Mouse (Mus musculus) embryonic facial prominence, embryonic 13.5 days (tissue): ENCODE measurements around the gene Irf1. TPM values are rescaled to one million over a fixed set of nuclear protein-coding genes. Genes with fewer than 3 reads are reported as not detected.

ENCODE experiments used
- ATAC-seq: fragments of 200-750 bp; cut with Nextera tagmentation; 2 replicates; pipeline ENCODE4 v1.8.0; 2017; ENCODE audit warnings: low read depth; ENCODE audit not compliant: insufficient number of reproducible peaks, insufficient read depth, low FRiP score, low TSS enrichment
- H3K27ac ChIP-seq: fragments of 300-500 bp; sonication (generic); 2 replicates; pipeline ENCODE4 v1.5.1; 2015; ENCODE audit warnings: moderate library complexity, mild to moderate bottlenecking, inconsistent platforms
- H3K27me3 ChIP-seq: fragments of 300-500 bp; sonication (generic); 2 replicates; pipeline ENCODE4 v1.6.1; 2015; ENCODE audit warnings: mild to moderate bottlenecking, inconsistent platforms
- H3K36me3 ChIP-seq: fragments of 300-500 bp; sonication (generic); 2 replicates; pipeline ENCODE4 v1.6.1; 2015; ENCODE audit warnings: mild to moderate bottlenecking, inconsistent platforms
- H3K4me1 ChIP-seq: fragments of 300-500 bp; sonication (generic); 2 replicates; pipeline ENCODE4 v1.6.1; 2015; ENCODE audit warnings: inconsistent platforms
- H3K4me2 ChIP-seq: fragments of 300-500 bp; sonication (generic); 2 replicates; pipeline ENCODE4 v1.6.1; 2015; ENCODE audit warnings: moderate library complexity, mild to moderate bottlenecking, inconsistent platforms
- H3K4me3 ChIP-seq: fragments of 300-500 bp; sonication (generic); 2 replicates; pipeline ENCODE4 v1.5.1; 2015; ENCODE audit warnings: mild to moderate bottlenecking, inconsistent platforms
- H3K9ac ChIP-seq: fragments of 300-500 bp; sonication (generic); 2 replicates; pipeline ENCODE4 v1.6.1; 2015; ENCODE audit warnings: mild to moderate bottlenecking, inconsistent platforms
- H3K9me3 ChIP-seq: fragments of 300-500 bp; sonication (generic); 2 replicates; pipeline ENCODE4 v1.6.1; 2016; ENCODE audit warnings: inconsistent platforms
- WGBS: fragments of 180-500 bp; shearing (Covaris S2); methylation state at CpG from one replicate; pipeline ENCODE4 v1.1.7; 2015; ENCODE audit warnings: mixed read lengths; 5-methylcytosine and 5-hydroxymethylcytosine counted together
- polyA plus RNA-seq: library from polyadenylated mRNA; unstranded; fragments of >200 nt; fragmentation: Nextera tagmentation; extraction: Ambion mirVana; gene quantifications from 2 replicates; pipeline ENCODE4 v1.2.1, GENCODE M21; 2015

Gene Irf1
- polyA plus RNA-seq, 1 experiment from 2014 or later = 9.5 TPM

GRCm38 (mm10) chr11:53773087-53773486 is 3.3 kb downstream of the Irf1 start, which contains the start of gene Gm17334:
TSS of gene Gm17334 (minus strand) at chr11:53773187.
- ATAC-seq = no peak
- 91% methylated on average over 5 of the region's 5 CpGs for WGBS
- Histone ChIP-seq H3K36me3 (peaks cover 13% of the 10 kb centered on the region), H3K4me3 (no peak within 1 kb of the TSS), H3K27ac (no peak within 1 kb of the TSS), H3K4me2 (no peak within 1 kb of the TSS), H3K9ac (0 out of 2 replicates have a peak within 1 kb of the TSS, but pooled peaks have one; percentile 21), H3K27me3 (peaks cover 5% of the 10 kb centered on the region), H3K4me1 (peaks cover 17% of the 10 kb centered on the region), H3K9me3 (no peaks in the 10 kb centered on the region)

- Histone ChIP-seq H3K4me1 (peaks cover 17% of the 10 kb centered on the region), H3K9me3 (no peaks in the 10 kb centered on the region), H3K4me2 (no peak overlapping the region), H3K4me3 (no peak overlapping the region), H3K27ac (no peak overlapping the region), H3K36me3 (peaks cover 18% of the 10 kb centered on the region), H3K9ac (0 out of 2 replicates have a peak overlapping the region, but pooled peaks have one; percentile 21), H3K27me3 (peaks cover 5% of the 10 kb centered on the region)
- 90% methylated on average over 16 of the region's 16 CpGs for WGBS
- ATAC-seq = no peak
Measured at GRCm38 (mm10) chr11:53773641-53774360, 4.0 kb downstream of the Irf1 start.

GRCm38 (mm10) chr11:53774659-53775255 is 4.9 kb downstream of the Irf1 start:
- Histone ChIP-seq H3K4me3 (no peak overlapping the region), H3K9me3 (no peaks in the 10 kb centered on the region), H3K27me3 (peaks cover 5% of the 10 kb centered on the region; the same call in 1 of the 2 replicates), H3K4me2 (no peak overlapping the region), H3K4me1 (peaks cover 12% of the 10 kb centered on the region), H3K36me3 (peaks cover 18% of the 10 kb centered on the region), H3K9ac (no peak overlapping the region), H3K27ac (no peak overlapping the region)
- no peak for ATAC-seq
- 81% methylated on average over 13 of the region's 13 CpGs for WGBS

- peaks cover 9% of the 10 kb centered on the region for H3K4me1 ChIP-seq
- no peaks in the 10 kb centered on the region for H3K27me3 ChIP-seq
- H3K9me3 ChIP-seq = no peaks in the 10 kb centered on the region
- no peak overlapping the region for H3K27ac ChIP-seq
- 66% methylated on average over 5 of the region's 5 CpGs for WGBS
- no peak overlapping the region for H3K4me3 ChIP-seq
- peaks cover 18% of the 10 kb centered on the region for H3K36me3 ChIP-seq
- ATAC-seq = no peak
- no peak overlapping the region for H3K4me2 ChIP-seq
- no peak overlapping the region for H3K9ac ChIP-seq
Measured at GRCm38 (mm10) chr11:53777736-53778135, 7.9 kb downstream of the Irf1 start.

GRCm38 (mm10) chr11:53778455-53778854 is 8.6 kb downstream of the Irf1 start:
- 79% methylated on average over 5 of the region's 5 CpGs for WGBS
- Histone ChIP-seq H3K4me2 (no peak overlapping the region), H3K9me3 (no peaks in the 10 kb centered on the region), H3K9ac (no peak overlapping the region), H3K27me3 (no peaks in the 10 kb centered on the region), H3K4me3 (no peak overlapping the region), H3K36me3 (peaks cover 18% of the 10 kb centered on the region), H3K27ac (no peak overlapping the region), H3K4me1 (peaks cover 9% of the 10 kb centered on the region)
- ATAC-seq = no peak

GRCm38 (mm10) chr11:53779808-53780207 is 10.0 kb downstream of the Irf1 start:
- H3K4me2 ChIP-seq = no peak overlapping the region
- H3K36me3 ChIP-seq = peaks cover 18% of the 10 kb centered on the region
- 86% methylated on average over 2 of the region's 2 CpGs for WGBS
- no peaks in the 10 kb centered on the region for H3K9me3 ChIP-seq
- no peak overlapping the region for H3K9ac ChIP-seq
- peaks cover 8% of the 10 kb centered on the region for H3K4me1 ChIP-seq
- H3K27me3 ChIP-seq = no peaks in the 10 kb centered on the region
- H3K4me3 ChIP-seq = no peak overlapping the region
- H3K27ac ChIP-seq = no peak overlapping the region
- ATAC-seq = no peak

- no peak overlapping the region for H3K27ac ChIP-seq
- no peak overlapping the region for H3K4me3 ChIP-seq
- no peak overlapping the region for H3K4me2 ChIP-seq
- 68% methylated on average over 3 of the region's 3 CpGs for WGBS
- peaks cover 4% of the 10 kb centered on the region for H3K4me1 ChIP-seq
- H3K27me3 ChIP-seq = no peaks in the 10 kb centered on the region
- H3K9me3 ChIP-seq = no peaks in the 10 kb centered on the region
- ATAC-seq = no peak
- peaks cover 18% of the 10 kb centered on the region for H3K36me3 ChIP-seq
- H3K9ac ChIP-seq = no peak overlapping the region
Measured at GRCm38 (mm10) chr11:53780262-53780661, 10.4 kb downstream of the Irf1 start.

GRCm38 (mm10) chr11:53781201-53781775 is 11.5 kb downstream of the Irf1 start:
- ATAC-seq = no peak
- no peaks in the 10 kb centered on the region for H3K27me3 ChIP-seq
- H3K9me3 ChIP-seq = no peaks in the 10 kb centered on the region
- peaks cover 15% of the 10 kb centered on the region for H3K36me3 ChIP-seq
- H3K4me3 ChIP-seq = no peak overlapping the region
- 83% methylated on average over 4 of the region's 4 CpGs for WGBS
- H3K27ac ChIP-seq = no peak overlapping the region
- no peaks in the 10 kb centered on the region for H3K4me1 ChIP-seq
- H3K4me2 ChIP-seq = no peak overlapping the region
- H3K9ac ChIP-seq = no peak overlapping the region

- no peaks in the 10 kb centered on the region for H3K9me3 ChIP-seq
- no peak for ATAC-seq
- WGBS = 88% methylated on average over 7 of the region's 7 CpGs
Measured at GRCm38 (mm10) chr11:53781964-53782363, 12.2 kb downstream of the Irf1 start.

GRCm38 (mm10) chr11:53783288-53783687 is 13.5 kb downstream of the Irf1 start:
- ATAC-seq = no peak
- H3K4me2 ChIP-seq = no peak overlapping the region
- H3K9ac ChIP-seq = no peak overlapping the region
- WGBS = 82% methylated on average over 9 of the region's 9 CpGs
- no peaks in the 10 kb centered on the region for H3K9me3 ChIP-seq
- no peak overlapping the region for H3K4me3 ChIP-seq
- H3K27me3 ChIP-seq = no peaks in the 10 kb centered on the region
- no peak overlapping the region for H3K27ac ChIP-seq
- no peaks in the 10 kb centered on the region for H3K4me1 ChIP-seq
- H3K36me3 ChIP-seq = 0 out of 2 replicates have a peak, but pooled peaks cover 3% of the 10 kb centered on the region

More at GRCm38 (mm10) chr11:53781964-53782363, 12.2 kb downstream of the Irf1 start:
- H3K27ac ChIP-seq = no peak overlapping the region
- H3K4me1 ChIP-seq = no peaks in the 10 kb centered on the region
- H3K4me2 ChIP-seq = no peak overlapping the region
- peaks cover 11% of the 10 kb centered on the region; the same call in 1 of the 2 replicates for H3K36me3 ChIP-seq
- H3K27me3 ChIP-seq = no peaks in the 10 kb centered on the region
- no peak overlapping the region for H3K4me3 ChIP-seq
- no peak overlapping the region for H3K9ac ChIP-seq

- no peak for ATAC-seq
- no peaks in the 10 kb centered on the region for H3K27me3 ChIP-seq
- no peak overlapping the region for H3K4me2 ChIP-seq
- H3K4me1 ChIP-seq = no peaks in the 10 kb centered on the region
- H3K27ac ChIP-seq = no peak overlapping the region
- no peak overlapping the region for H3K4me3 ChIP-seq
- no peak overlapping the region for H3K9ac ChIP-seq
- 78% methylated on average over 3 of the region's 3 CpGs for WGBS
- no peaks in the 10 kb centered on the region for H3K36me3 ChIP-seq
- H3K9me3 ChIP-seq = no peaks in the 10 kb centered on the region
Measured at GRCm38 (mm10) chr11:53785311-53785936, 15.6 kb downstream of the Irf1 start.
